Mouse (Mus musculus): Measurements from ENCODE around the gene Scube1. TPM values are rescaled to one million over a fixed set of nuclear protein-coding genes. Genes with fewer than 3 reads are reported as not detected.

Scube1 gene
- total and polyA plus RNA-seq, 3 experiments: not detected

GRCm38 (mm10) chr15:83724160-83724885 lies 498 bp downstream of the Scube1 start:
- H3K4me3 ChIP-seq (ENCODE audit: control insufficient read depth in 1 of 2, insufficient read depth in 1 of 2, low read depth in 2 of 2, low read length in 2 of 2): no peak overlapping the region
- H3K27me3 ChIP-seq (ENCODE audit: control insufficient read depth in 1 of 2, insufficient read depth in 2 of 2, low read length in 2 of 2): no peaks in the 10 kb centered on the region
- no peak for TF ChIP-seq ETS1 (IDR thresholded peaks at IDR 0.05; ENCODE audit: low read depth, low read length)
- no peak for TF ChIP-seq MYC (IDR thresholded peaks at IDR 0.05; ENCODE audit: low read depth, low read length)
- TF ChIP-seq POLR2AphosphoS2 (IDR thresholded peaks at IDR 0.05; ENCODE audit: low read length): no peak
- no peak overlapping the region for H3K27ac ChIP-seq (ENCODE audit: control insufficient read depth, low read depth, low read length)
- no peak for DNase-seq (ENCODE audit: low read depth, low spot score)
- no peaks in the 10 kb centered on the region for H3K79me2 ChIP-seq (ENCODE audit: control insufficient read depth, insufficient read depth, low read length, poor library complexity)
- H3K9me3 ChIP-seq (replicated peaks; ENCODE audit: insufficient read depth, low read length): no peaks in the 10 kb centered on the region
- H3K9ac ChIP-seq (ENCODE audit: control insufficient read depth, low read depth, low read length, poor library complexity, severe bottlenecking): no peak overlapping the region
- no peaks in the 10 kb centered on the region for H3K4me1 ChIP-seq (ENCODE audit: control insufficient read depth in 1 of 2, insufficient read depth in 2 of 2, low read length in 2 of 2)
- H3K36me3 ChIP-seq (ENCODE audit: control insufficient read depth in 1 of 2, insufficient read depth in 2 of 2, low read length in 2 of 2): no peaks in the 10 kb centered on the region

DNA sequence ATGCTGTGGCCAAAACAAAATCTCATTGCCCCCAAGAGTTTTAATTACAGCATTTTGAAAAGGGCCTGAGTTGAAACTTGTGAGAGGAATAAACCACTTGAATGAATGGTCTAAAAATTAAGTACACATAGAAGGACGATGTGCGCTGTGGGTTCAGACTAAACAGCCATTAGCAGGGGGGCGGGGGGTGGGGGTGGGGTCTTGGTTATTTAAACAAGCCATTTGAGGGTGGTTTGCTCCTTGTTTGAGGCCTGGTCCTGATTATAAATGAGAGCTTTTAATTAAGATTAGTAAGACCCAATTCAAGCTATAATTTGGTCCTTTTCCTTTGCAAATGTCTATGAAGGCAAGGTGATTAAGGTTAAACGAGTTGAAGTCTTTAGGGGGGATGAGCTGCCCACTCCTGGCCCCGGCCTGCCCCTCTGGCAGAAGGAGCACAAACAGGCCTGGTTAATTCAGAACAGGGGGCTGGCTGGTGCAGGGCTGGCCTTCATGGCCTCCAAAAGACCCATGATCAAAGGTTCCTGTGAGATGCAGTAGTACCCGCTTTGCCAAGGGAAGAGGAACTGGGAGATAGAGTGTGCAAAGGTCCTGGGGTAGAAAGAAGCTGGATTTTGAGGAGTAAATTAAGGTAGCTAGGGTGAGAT lies 9.1 kb downstream of the Scube1 start:
- Histone ChIP-seq H3K27ac (ENCODE audit: control insufficient read depth, low read depth, low read length) (no peak overlapping the region), H3K36me3 (ENCODE audit: control insufficient read depth in 1 of 2, insufficient read depth in 2 of 2, low read length in 2 of 2) (no peaks in the 10 kb centered on the region), H3K4me3 (ENCODE audit: control insufficient read depth in 1 of 2, insufficient read depth in 1 of 2, low read depth in 2 of 2, low read length in 2 of 2) (no peak overlapping the region), H3K27me3 (ENCODE audit: control insufficient read depth in 1 of 2, insufficient read depth in 2 of 2, low read length in 2 of 2) (no peaks in the 10 kb centered on the region), H3K9ac (ENCODE audit: control insufficient read depth, low read depth, low read length, poor library complexity, severe bottlenecking) (no peak overlapping the region), H3K4me1 (ENCODE audit: control insufficient read depth in 1 of 2, insufficient read depth in 2 of 2, low read length in 2 of 2) (no peaks in the 10 kb centered on the region), H3K79me2 (ENCODE audit: control insufficient read depth, insufficient read depth, low read length, poor library complexity) (no peaks in the 10 kb centered on the region), H3K9me3 (replicated peaks; ENCODE audit: insufficient read depth, low read length) (no peaks in the 10 kb centered on the region)
- no peak for TF ChIP-seq SIN3A (IDR thresholded peaks at IDR 0.05; ENCODE audit: low read length)
- TF ChIP-seq MXI1 (IDR thresholded peaks at IDR 0.05; ENCODE audit: low read depth, low read length): no peak
- TF ChIP-seq E2F4 (IDR thresholded peaks at IDR 0.05; ENCODE audit: borderline replicate concordance, low read depth, low read length): no peak
- TF ChIP-seq POLR2AphosphoS5 (IDR thresholded peaks at IDR 0.05; ENCODE audit: borderline replicate concordance, low read depth, low read length): no peak
- TF ChIP-seq ZNF384 (IDR thresholded peaks at IDR 0.05; ENCODE audit: low read depth, low read length): no peak
- no peak for TF ChIP-seq CHD1 (IDR thresholded peaks at IDR 0.05; ENCODE audit: low read depth, low read length)
- no peak for TF ChIP-seq NELFE (IDR thresholded peaks at IDR 0.05; ENCODE audit: low read depth, low read length)
- TF ChIP-seq ETS1 (IDR thresholded peaks at IDR 0.05; ENCODE audit: low read depth, low read length): no peak
- TF ChIP-seq ZKSCAN1 (IDR thresholded peaks at IDR 0.05; ENCODE audit: low read depth, low read length): no peak
- no peak for TF ChIP-seq RCOR1 (IDR thresholded peaks at IDR 0.05; ENCODE audit: low read depth, low read length)
- no peak for TF ChIP-seq SMC3 (IDR thresholded peaks at IDR 0.05; ENCODE audit: low read depth, low read length)
- TF ChIP-seq POLR2AphosphoS2 (IDR thresholded peaks at IDR 0.05; ENCODE audit: low read length): no peak
- no peak for TF ChIP-seq EP300 (IDR thresholded peaks at IDR 0.05; ENCODE audit: low read depth in 1 of 2, low read length in 2 of 2)
- TF ChIP-seq MYB (IDR thresholded peaks at IDR 0.05; ENCODE audit: low read depth, low read length): no peak
- TF ChIP-seq TCF12 (IDR thresholded peaks at IDR 0.05; ENCODE audit: low read depth, low read length): no peak
- no peak for TF ChIP-seq ZMIZ1 (IDR thresholded peaks at IDR 0.05; ENCODE audit: low read depth, low read length)
- TF ChIP-seq ELF1 (IDR thresholded peaks at IDR 0.05; ENCODE audit: low read depth, low read length): no peak
- no peak for TF ChIP-seq MYC (IDR thresholded peaks at IDR 0.05; ENCODE audit: low read depth, low read length)
- no peak for TF ChIP-seq HCFC1 (IDR thresholded peaks at IDR 0.05; ENCODE audit: low read depth, low read length)
- no peak for DNase-seq (ENCODE audit: low read depth, low spot score)
